Mouse (Mus musculus) bone marrow macrophage, adult 2 months (primary cell): ENCODE data around the gene Tmem160. TPM values are rescaled to one million over a fixed set of nuclear protein-coding genes. Genes with fewer than 3 reads are reported as not detected.

Experiments
- H3K27ac ChIP-seq: 2 replicates; pipeline ENCODE4 v1.5.1; 2012; ENCODE audit warnings: low read depth, low read length; ENCODE audit not compliant: insufficient read depth
- H3K4me1 ChIP-seq: 2 replicates; pipeline ENCODE4 v1.6.1; 2012; ENCODE audit warnings: low read length; ENCODE audit not compliant: control insufficient read depth, insufficient read depth
- H3K4me3 ChIP-seq: 2 replicates; pipeline ENCODE4 v1.5.1; 2012; ENCODE audit warnings: mild to moderate bottlenecking, low read length, moderate library complexity; ENCODE audit not compliant: insufficient read depth
- CTCF ChIP-seq: IDR thresholded peaks from 2 replicates; pipeline ENCODE4 v1.5.1; 2012; ENCODE audit warnings: low read depth, mild to moderate bottlenecking, low read length, moderate library complexity
- POLR2A ChIP-seq: IDR thresholded peaks from 2 replicates; pipeline ENCODE4 v1.6.1; 2012; ENCODE audit warnings: mild to moderate bottlenecking, low read depth, low read length, borderline replicate concordance
- polyA plus RNA-seq: library from polyadenylated mRNA; stranded (reverse); fragments of >200 nt; gene quantifications from 2 replicates; pipeline ENCODE4 v1.2.4, GENCODE M21; 2012; ENCODE audit not compliant: missing spikeins, insufficient read depth, insufficient read length

Tmem160 gene
- polyA plus RNA-seq: 43.4 and 51.6 TPM in 2 replicates

GRCm38 (mm10) chr7:16452587-16453073, at the start of gene Tmem160:
Gene Tmem160, plus strand, starts transcription at chr7:16452779.
- Histone ChIP-seq H3K4me1 (peaks cover 8% of the 10 kb centered on the region), H3K4me3 (peak within 1 kb of the TSS; percentile 91), H3K27ac (0 out of 2 replicates have a peak within 1 kb of the TSS, but pooled peaks have one; percentile 18)
- TF ChIP-seq CTCF: no peak
- TF ChIP-seq POLR2A: no peak

GRCm38 (mm10) chr7:16402968-16403948, 49.3 kb upstream of the Tmem160 start:
- Histone ChIP-seq H3K27ac (peak overlapping the region; percentile 98), H3K4me1 (peaks cover 36% of the 10 kb centered on the region), H3K4me3 (peak overlapping the region; percentile 77)
- TF ChIP-seq POLR2A: no peak
- TF ChIP-seq CTCF: no peak

GRCm38 (mm10) chr7:16404315-16405072, 48.1 kb upstream of the Tmem160 start:
- peak overlapping the region; percentile 93 for H3K27ac ChIP-seq
- TF ChIP-seq CTCF (no peak), POLR2A (no peak)
- H3K4me3 ChIP-seq: no peak overlapping the region; the same call in 1 of the 2 replicates
- peaks cover 29% of the 10 kb centered on the region for H3K4me1 ChIP-seq

- Histone ChIP-seq H3K4me1 (peaks cover 29% of the 10 kb centered on the region), H3K27ac (peak overlapping the region; percentile 93), H3K4me3 (no peak overlapping the region)
- TF ChIP-seq POLR2A (no peak), CTCF (no peak)
Measured at GRCm38 (mm10) chr7:16405073-16405455, 47.5 kb upstream of the Tmem160 start.

- TF ChIP-seq CTCF: no peak
- no peak for TF ChIP-seq POLR2A
Measured at GRCm38 (mm10) chr7:16405516-16406351, 46.8 kb upstream of the Tmem160 start.

GRCm38 (mm10) chr7:16406978-16407377, 45.6 kb upstream of the Tmem160 start:
- Histone ChIP-seq H3K4me1 (peaks cover 38% of the 10 kb centered on the region), H3K4me3 (no peak overlapping the region), H3K27ac (no peak overlapping the region)
- no peak for TF ChIP-seq POLR2A
- TF ChIP-seq CTCF: no peak

More at GRCm38 (mm10) chr7:16405516-16406351, 46.8 kb upstream of the Tmem160 start:
- Histone ChIP-seq H3K4me1 (peaks cover 29% of the 10 kb centered on the region), H3K4me3 (peak overlapping the region; percentile 30), H3K27ac (peak overlapping the region; percentile 93)

- Histone ChIP-seq H3K4me1 (peaks cover 23% of the 10 kb centered on the region), H3K27ac (no peak overlapping the region), H3K4me3 (no peak overlapping the region)
- TF ChIP-seq CTCF (no peak), POLR2A (no peak)
Measured at GRCm38 (mm10) chr7:16411100-16411499, 41.5 kb upstream of the Tmem160 start.

- Histone ChIP-seq H3K27ac (no peak overlapping the region), H3K4me1 (peaks cover 16% of the 10 kb centered on the region), H3K4me3 (no peak overlapping the region)
- TF ChIP-seq CTCF: no peak
- TF ChIP-seq POLR2A: no peak
Measured at GRCm38 (mm10) chr7:16412220-16412896, 40.2 kb upstream of the Tmem160 start.

- Histone ChIP-seq H3K4me1 (peaks cover 16% of the 10 kb centered on the region), H3K27ac (no peak overlapping the region), H3K4me3 (no peak overlapping the region)
- TF ChIP-seq POLR2A: no peak
- no peak for TF ChIP-seq CTCF
Measured at GRCm38 (mm10) chr7:16412930-16413329, 39.6 kb upstream of the Tmem160 start.
